Mouse (Mus musculus) C3H10T1/2 (cell line): Measurements from ENCODE around the gene 2010106E10Rik. TPM values are rescaled to one million over a fixed set of nuclear protein-coding genes. Genes with fewer than 3 reads are reported as not detected.

ENCODE experiments used
- polyA plus RNA-seq, 2 experiments: library from polyadenylated mRNA; unstranded; fragments of >200 nt; fragmentation: generic; extraction: Trizol; gene quantifications; one replicate each; pipeline ENCODE4 v1.2.1; 2012; ENCODE audit warnings: missing spikeins in 2 of 2

The 2010106E10Rik gene
- not detected for polyA plus RNA-seq

DNA sequence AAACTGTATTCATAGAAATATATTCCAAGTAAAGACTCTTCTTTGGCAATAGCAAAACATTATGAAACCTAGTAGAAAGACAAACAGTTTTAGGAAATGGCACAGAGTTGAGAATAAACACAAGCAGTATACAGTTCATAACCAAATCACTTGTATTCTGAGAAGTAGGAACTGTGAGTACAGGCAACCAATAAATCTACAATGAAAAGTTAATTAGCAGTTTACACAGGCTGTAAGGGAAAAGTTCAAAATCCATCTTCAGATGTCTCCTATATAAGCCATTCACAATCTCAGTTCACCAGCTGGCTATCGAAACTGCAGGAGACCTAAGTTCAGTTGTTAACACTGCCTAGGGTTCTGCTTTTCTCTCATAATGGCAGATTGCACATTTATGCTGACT lies at the start of gene 2010106E10Rik:
2010106E10Rik (plus strand) TSS at position 301 of the 400 bp plus-strand sequence.

DNA sequence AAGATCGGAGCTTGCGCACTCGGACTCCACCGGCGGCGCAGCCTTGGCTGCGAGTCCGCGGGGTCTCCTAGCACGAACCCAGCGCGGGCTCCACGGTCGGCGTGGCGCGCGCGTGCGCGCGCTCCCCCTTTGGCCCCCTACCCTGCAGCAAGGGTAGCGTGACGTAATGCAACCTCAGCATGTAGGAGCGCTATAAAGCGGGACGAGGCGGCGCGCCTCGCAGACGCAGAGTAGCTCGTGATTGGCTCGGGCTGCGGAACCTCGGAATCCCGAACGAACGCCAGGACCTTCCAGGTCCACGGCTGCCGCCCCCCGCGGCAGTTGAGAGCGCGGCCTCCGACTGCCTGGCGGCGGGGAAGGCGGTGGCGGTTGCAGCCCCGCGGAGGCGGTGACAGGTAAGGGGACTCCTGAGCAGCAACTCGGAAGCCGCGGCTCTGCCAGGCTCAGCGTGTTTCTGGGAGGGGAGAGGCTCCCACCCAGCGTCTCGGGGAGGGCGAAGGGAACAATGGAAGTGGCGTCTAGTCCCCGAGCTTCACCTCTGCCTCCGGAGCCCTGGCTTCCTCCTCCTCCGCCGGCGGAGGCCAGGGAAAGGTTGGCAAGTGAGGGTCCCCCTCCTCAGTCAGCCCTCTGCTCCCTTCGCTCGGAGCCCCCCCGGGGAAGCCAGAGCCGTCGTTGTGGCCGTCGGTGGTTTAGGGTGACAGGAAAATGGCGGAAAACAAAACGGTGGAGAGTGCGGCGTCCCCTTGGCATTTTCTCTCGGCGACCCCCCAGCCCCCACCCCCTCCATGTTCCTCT lies 105.6 kb downstream of the 2010106E10Rik start, which contains the start of gene Zfp711:
Zfp711 (plus strand) TSS at position 16 of the 795 bp plus-strand sequence.

Other genes starting within 250 kb of the 2010106E10Rik start
- gene Apool, start 183.9 kb upstream of the 2010106E10Rik start, polyA plus RNA-seq, result 1 to 10 TPM; 1.3 to 9.5 TPM
- not detected for gene Satl1, start 88.5 kb upstream of the 2010106E10Rik start, polyA plus RNA-seq
- not detected for gene Zfp711, start 105.3 kb downstream of the 2010106E10Rik start, polyA plus RNA-seq
- gene Pof1b, start 203.4 kb downstream of the 2010106E10Rik start, polyA plus RNA-seq, result not detected